Mouse (Mus musculus): ENCODE measurements around the gene Rarres1.

DNA sequence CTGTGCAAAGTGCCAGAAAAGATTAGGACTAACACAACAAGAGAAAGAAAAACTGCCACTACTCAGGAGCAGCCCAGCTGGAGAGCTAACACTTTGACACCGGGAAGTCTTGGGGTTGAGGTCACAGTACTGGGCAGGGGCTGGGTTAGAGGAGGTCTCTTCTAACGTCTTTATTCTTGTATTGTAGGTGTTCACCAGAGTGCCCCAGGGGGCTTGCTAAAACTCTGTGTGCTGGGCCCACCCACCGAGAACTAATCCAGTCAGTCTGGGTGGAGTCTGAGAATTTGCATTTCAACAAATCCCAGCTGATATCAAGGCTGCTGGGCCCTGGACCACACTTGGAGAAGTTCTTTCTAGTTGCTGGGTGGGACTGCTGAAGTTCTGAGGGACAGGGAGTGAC, 11.4 kb downstream of the Rarres1 start:
- TF ChIP-seq GATA1 (IDR thresholded peaks at IDR 0.05; ENCODE audit: low read length) (no peak), TAL1 (IDR thresholded peaks at IDR 0.05; ENCODE audit: low read length) (no peak)
